Mouse (Mus musculus): ENCODE measurements around the gene Rexo4. TPM values are rescaled to one million over a fixed set of nuclear protein-coding genes. Genes with fewer than 3 reads are reported as not detected.
A peak's percentile ranks its signal among the peaks of the same experiment; 100 is the strongest.

Gene Rexo4
- polyA plus RNA-seq, 1 experiment, result 29.5 TPM

DNA sequence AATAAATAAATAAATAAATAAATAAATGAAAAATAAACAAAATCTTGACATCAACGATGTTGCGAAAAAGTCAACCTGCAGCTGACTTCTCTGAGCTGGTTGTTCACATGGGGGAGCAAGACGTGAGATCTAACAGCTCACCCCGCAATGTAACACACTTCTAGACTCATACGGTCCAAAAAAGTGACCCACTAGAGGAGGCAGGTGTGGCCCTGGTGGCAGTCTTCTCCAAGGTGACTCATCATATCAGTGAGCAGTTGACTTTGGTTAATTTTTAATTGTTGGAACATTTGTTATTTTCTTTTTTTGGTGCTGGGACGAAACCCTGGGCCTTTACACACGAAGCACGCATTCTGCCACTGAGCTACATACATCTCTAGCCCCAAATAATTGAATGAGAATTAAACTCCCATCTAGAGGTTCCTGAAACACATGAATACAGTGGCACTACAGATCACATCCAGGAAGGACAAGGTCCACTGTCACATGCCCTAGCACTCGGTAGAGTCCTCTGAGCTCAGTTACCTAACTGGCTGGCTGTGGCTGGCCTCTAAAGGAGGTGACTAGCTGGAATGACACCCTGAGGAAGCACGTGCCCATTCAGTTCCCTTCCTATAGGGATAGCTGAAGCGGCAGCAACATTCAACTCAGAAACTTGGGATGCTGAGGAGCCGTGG, 7.2 kb downstream of the Rexo4 start:
- no peak overlapping the region for H3K4me3 ChIP-seq (replicated peaks; ENCODE audit: control insufficient read depth, low read depth, low read length)
- no peak overlapping the region for H3K27ac ChIP-seq (ENCODE audit: control insufficient read depth, insufficient read depth, low read depth, low read length, poor library complexity)
- H3K4me1 ChIP-seq (ENCODE audit: control insufficient read depth, insufficient read depth, low read length), result no peaks in the 10 kb centered on the region
- WGBS, result 89% methylated on average over 12 of the region's 12 CpGs
- TF ChIP-seq CTCF (IDR thresholded peaks at IDR 0.05; ENCODE audit: control insufficient read depth, insufficient read depth, low read length) (no peak), POLR2A (IDR thresholded peaks at IDR 0.05; ENCODE audit: borderline replicate concordance, control insufficient read depth, low read depth, low read length) (no peak)

DNA sequence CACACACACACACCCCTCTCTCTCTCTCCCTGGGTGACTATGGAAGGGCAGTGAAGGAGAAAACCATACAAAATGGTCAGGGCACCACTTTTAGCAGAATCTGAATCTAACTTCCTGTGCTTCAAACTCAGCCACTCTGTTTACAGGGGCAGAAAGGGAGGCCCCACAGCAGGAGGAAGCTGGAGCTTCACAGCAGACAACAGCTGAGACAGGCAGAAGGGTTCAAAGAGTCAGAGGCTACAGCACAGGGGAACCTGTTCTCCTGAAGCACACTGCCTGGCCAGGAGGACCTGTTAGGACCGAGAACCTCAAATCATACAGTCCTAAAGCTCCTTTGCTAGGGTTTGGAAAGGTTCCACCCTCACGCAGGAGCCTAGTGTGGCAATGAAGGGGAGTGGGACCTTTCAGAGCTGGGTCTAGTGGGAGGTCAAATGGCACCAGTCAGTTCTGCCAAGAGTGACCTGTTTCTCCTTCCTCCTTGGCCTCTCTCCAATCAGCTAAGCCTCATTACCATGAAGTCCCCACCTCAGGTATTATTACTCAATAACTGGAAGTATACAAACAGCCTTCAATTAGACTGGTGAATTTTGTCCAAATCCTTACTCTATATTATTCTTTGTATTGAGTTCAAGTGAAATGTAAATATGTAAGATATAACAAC, 9.3 kb downstream of the Rexo4 start:
- H3K27ac ChIP-seq (ENCODE audit: control insufficient read depth, insufficient read depth, low read depth, low read length, poor library complexity), result no peak overlapping the region
- WGBS, result 74% methylated on average over 2 of the region's 2 CpGs
- H3K4me3 ChIP-seq (replicated peaks; ENCODE audit: control insufficient read depth, low read depth, low read length), result no peak overlapping the region
- H3K4me1 ChIP-seq (ENCODE audit: control insufficient read depth, insufficient read depth, low read length), result no peaks in the 10 kb centered on the region
- no peak for TF ChIP-seq CTCF (IDR thresholded peaks at IDR 0.05; ENCODE audit: control insufficient read depth, insufficient read depth, low read length)
- no peak for TF ChIP-seq POLR2A (IDR thresholded peaks at IDR 0.05; ENCODE audit: borderline replicate concordance, control insufficient read depth, low read depth, low read length)

DNA sequence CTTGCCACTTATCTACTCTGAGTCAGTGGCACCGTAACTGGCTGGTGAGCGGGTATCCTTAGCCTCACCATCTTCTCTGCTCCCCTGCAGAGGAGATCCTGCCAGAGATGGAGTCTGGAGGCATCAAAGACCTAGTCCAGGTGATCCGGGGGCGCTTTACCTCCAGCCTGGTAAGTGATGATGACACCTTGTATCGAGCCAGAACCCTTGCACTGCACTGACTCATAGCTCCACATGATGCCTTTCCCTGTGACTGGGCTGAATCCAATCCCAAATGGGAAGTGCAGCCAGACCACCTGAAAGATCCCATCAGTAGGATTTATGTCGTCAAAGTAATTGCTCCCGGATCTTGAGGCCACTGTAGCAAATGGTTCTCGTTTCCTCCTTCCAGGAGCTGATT, 11.3 kb downstream of the Rexo4 start:
- no peak overlapping the region for H3K27ac ChIP-seq (ENCODE audit: control insufficient read depth, insufficient read depth, low read depth, low read length, poor library complexity)
- H3K4me1 ChIP-seq (ENCODE audit: control insufficient read depth, insufficient read depth, low read length), result no peaks in the 10 kb centered on the region
- no peak overlapping the region for H3K4me3 ChIP-seq (replicated peaks; ENCODE audit: control insufficient read depth, low read depth, low read length)
- 92% methylated on average over 8 of the region's 8 CpGs for WGBS
- TF ChIP-seq POLR2A (IDR thresholded peaks at IDR 0.05; ENCODE audit: borderline replicate concordance, control insufficient read depth, low read depth, low read length), result no peak
- TF ChIP-seq CTCF (IDR thresholded peaks at IDR 0.05; ENCODE audit: control insufficient read depth, insufficient read depth, low read length), result no peak

DNA sequence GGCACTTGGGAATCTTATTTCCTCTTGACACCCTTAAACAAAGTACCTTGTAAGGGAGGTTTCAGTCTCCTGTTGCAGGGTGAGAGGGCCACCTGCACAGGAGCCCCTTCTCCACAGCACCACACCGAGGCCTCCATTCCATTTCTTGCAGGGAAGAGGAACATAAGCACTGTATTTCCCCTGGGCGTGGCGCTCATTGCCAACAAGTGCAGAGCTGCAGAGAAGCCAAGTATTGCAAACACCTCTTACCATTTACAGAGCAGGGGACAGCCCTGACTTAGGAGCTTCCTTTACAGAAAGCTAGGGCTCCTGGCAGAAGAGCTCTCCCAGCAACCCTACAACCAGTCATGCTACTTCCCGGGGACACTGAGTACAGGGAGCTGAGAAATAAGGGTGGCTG, 12.0 kb downstream of the Rexo4 start:
- 72% methylated on average over 4 of the region's 4 CpGs for whole genome bisulfite sequencing
- no peak for TF ChIP-seq POLR2A (IDR thresholded peaks at IDR 0.05; ENCODE audit: borderline replicate concordance, control insufficient read depth, low read depth, low read length)
- no peak for TF ChIP-seq CTCF (IDR thresholded peaks at IDR 0.05; ENCODE audit: control insufficient read depth, insufficient read depth, low read length)

DNA sequence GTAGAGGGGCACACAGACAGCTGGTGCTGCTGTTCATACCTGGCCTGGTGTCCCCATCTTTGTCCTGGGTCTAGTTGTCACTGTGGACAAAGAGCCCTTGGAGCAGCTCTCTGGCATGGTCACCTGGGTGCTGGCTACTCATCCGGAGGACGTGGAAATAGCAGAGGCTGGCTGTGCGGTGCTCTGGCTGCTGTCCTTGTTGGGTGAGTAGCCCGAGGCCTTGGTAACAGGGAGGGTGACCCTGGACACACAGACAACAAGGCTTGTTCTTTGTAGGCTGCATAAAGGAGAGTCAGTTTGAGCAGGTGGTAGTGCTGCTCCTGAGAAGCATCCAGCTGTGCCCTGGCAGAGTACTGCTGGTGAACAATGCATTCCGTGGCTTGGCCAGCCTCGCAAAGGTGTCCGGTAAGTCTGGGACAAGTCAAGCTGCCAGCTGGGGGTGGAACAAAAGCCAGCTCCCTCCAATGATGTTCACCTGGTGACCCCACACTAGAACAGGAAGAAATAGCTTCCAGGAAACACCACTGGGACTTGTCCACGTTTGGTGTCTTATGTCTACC, 12.8 kb downstream of the Rexo4 start:
- no peak overlapping the region for H3K27ac ChIP-seq (ENCODE audit: control insufficient read depth, insufficient read depth, low read depth, low read length, poor library complexity)
- H3K4me1 ChIP-seq (ENCODE audit: control insufficient read depth, insufficient read depth, low read length), result no peaks in the 10 kb centered on the region
- 89% methylated on average over 8 of the region's 8 CpGs for WGBS
- TF ChIP-seq POLR2A (IDR thresholded peaks at IDR 0.05; ENCODE audit: borderline replicate concordance, control insufficient read depth, low read depth, low read length) (no peak), CTCF (IDR thresholded peaks at IDR 0.05; ENCODE audit: control insufficient read depth, insufficient read depth, low read length) (no peak)
- H3K4me3 ChIP-seq (replicated peaks; ENCODE audit: control insufficient read depth, low read depth, low read length), result no peak overlapping the region

More for the DNA sequence above, 12.0 kb downstream of the Rexo4 start:
- Histone ChIP-seq H3K27ac (ENCODE audit: control insufficient read depth, insufficient read depth, low read depth, low read length, poor library complexity) (no peak overlapping the region), H3K4me3 (replicated peaks; ENCODE audit: control insufficient read depth, low read depth, low read length) (no peak overlapping the region), H3K4me1 (ENCODE audit: control insufficient read depth, insufficient read depth, low read length) (no peaks in the 10 kb centered on the region)

DNA sequence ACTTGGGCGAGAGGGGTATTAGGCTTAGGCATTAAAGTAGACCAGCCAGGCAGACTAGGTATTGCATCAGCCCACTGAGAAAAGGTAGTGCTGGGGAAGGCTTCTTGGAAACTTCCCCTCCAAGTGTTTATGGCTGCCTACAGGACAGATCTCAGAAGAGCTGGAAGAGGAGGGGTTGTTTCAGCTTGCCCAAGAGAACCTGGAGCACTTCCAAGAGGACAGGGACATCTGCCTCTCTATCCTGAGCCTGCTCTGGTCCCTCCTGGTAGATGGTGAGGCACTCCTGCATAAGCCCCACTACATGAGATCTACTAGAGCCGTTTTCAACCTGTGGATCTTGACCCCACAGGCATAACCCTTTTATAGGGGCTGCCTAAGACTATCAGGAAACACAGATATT, 13.8 kb downstream of the Rexo4 start:
- Histone ChIP-seq H3K4me1 (ENCODE audit: control insufficient read depth, insufficient read depth, low read length) (no peaks in the 10 kb centered on the region), H3K4me3 (replicated peaks; ENCODE audit: control insufficient read depth, low read depth, low read length) (no peak overlapping the region), H3K27ac (ENCODE audit: control insufficient read depth, insufficient read depth, low read depth, low read length, poor library complexity) (no peak overlapping the region)
- WGBS, result 81% methylated on average over 2 of the region's 2 CpGs
- TF ChIP-seq CTCF (IDR thresholded peaks at IDR 0.05; ENCODE audit: control insufficient read depth, insufficient read depth, low read length) (no peak), POLR2A (IDR thresholded peaks at IDR 0.05; ENCODE audit: borderline replicate concordance, control insufficient read depth, low read depth, low read length) (no peak)

DNA sequence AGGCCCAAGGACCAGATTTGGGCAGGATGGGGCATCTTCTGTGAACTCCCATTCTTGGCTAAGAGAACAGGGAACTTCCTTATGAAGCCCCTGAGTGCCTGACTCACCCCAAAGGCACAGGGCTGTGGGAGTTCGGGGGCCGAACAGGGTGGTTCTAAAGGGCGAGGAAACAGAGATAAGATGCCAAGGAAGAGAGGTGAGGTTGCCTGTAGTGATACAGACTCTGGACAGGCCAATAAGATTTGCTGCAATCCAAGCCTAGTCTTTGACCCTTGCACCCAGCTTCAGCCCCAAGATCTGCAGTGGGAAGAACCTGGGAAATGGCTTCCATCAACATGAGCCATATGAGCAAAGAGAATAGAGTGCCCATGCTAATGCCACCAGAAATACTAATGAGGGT, 20.9 kb downstream of the Rexo4 start:
- 69% methylated on average over 3 of the region's 3 CpGs for WGBS
- no peak for TF ChIP-seq POLR2A (IDR thresholded peaks at IDR 0.05; ENCODE audit: borderline replicate concordance, control insufficient read depth, low read depth, low read length)
- no peak for TF ChIP-seq CTCF (IDR thresholded peaks at IDR 0.05; ENCODE audit: control insufficient read depth, insufficient read depth, low read length)
- Histone ChIP-seq H3K4me3 (replicated peaks; ENCODE audit: control insufficient read depth, low read depth, low read length) (no peak overlapping the region), H3K27ac (ENCODE audit: control insufficient read depth, insufficient read depth, low read depth, low read length, poor library complexity) (no peak overlapping the region), H3K4me1 (ENCODE audit: control insufficient read depth, insufficient read depth, low read length) (peaks cover 2% of the 10 kb centered on the region)

DNA sequence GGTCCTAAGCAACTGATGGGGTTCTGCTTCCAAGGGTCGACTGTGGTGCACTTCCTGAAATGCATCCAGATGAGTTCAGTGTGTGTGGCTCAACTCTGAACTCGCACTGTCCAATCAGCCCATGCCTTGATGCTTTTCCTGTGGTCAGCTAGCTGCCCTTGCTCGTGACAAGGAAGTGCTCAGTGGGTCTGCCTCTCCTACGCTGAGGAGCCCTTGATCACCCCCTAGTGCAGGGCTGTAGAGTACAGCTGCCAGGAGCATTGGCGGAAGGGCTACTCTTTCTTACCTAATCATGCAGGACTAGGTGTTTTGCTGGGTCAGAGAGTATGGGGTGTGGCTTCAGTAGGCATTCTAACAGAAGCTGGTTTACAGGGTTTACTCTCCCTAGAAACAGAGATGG, 22.6 kb downstream of the Rexo4 start:
- 16% methylated on average over 5 of the region's 5 CpGs for WGBS
- peak overlapping the region; percentile 41; the same call in 1 of the 2 replicates for H3K27ac ChIP-seq (ENCODE audit: control insufficient read depth, insufficient read depth, low read depth, low read length, poor library complexity)

More for the DNA sequence above, 22.6 kb downstream of the Rexo4 start:
- no peak for TF ChIP-seq POLR2A (IDR thresholded peaks at IDR 0.05; ENCODE audit: borderline replicate concordance, control insufficient read depth, low read depth, low read length)
- peak; percentile 68 for TF ChIP-seq CTCF (IDR thresholded peaks at IDR 0.05; ENCODE audit: control insufficient read depth, insufficient read depth, low read length)
- Histone ChIP-seq H3K4me1 (ENCODE audit: control insufficient read depth, insufficient read depth, low read length) (peaks cover 2% of the 10 kb centered on the region), H3K4me3 (replicated peaks; ENCODE audit: control insufficient read depth, low read depth, low read length) (no peak overlapping the region)
